Mouse (Mus musculus) liver, embryonic 14.5 days (tissue): Measurements from ENCODE around the gene Gm45062. TPM values are rescaled to one million over a fixed set of nuclear protein-coding genes. Genes with fewer than 3 reads are reported as not detected.

ENCODE experiments used
- ATAC-seq: fragments of 200-750 bp; cut with Nextera tagmentation; 2 replicates; pipeline ENCODE4 v1.8.0; 2017; ENCODE audit warnings: moderate number of reproducible peaks, mild to moderate bottlenecking, moderate library complexity; ENCODE audit not compliant: insufficient read depth
- DNase-seq, 3 experiments: peaks; one replicate each; pipeline ENCODE4 v3.0.0-alpha.2; 2012 to 2013; ENCODE audit warnings: low read depth in 3 of 3, low spot score in 3 of 3
- H3K27ac ChIP-seq: fragments of 300-500 bp; sonication (generic); 2 replicates; pipeline ENCODE4 v1.5.1; 2014; ENCODE audit warnings: moderate library complexity, mild to moderate bottlenecking, control low read depth, inconsistent platforms
- H3K27me3 ChIP-seq: fragments of 300-500 bp; sonication (generic); 2 replicates; pipeline ENCODE4 v1.6.1; 2014; ENCODE audit warnings: mild to moderate bottlenecking, low read length, moderate library complexity; ENCODE audit not compliant: control insufficient read depth, insufficient read depth
- H3K36me3 ChIP-seq: fragments of 300-500 bp; sonication (generic); replicated peaks from 2 replicates; pipeline ENCODE4 v1.6.1; 2014; ENCODE audit warnings: low read depth; ENCODE audit not compliant: control insufficient read depth, insufficient read depth
- H3K4me1 ChIP-seq, 2 experiments: fragments of 200-500 bp in 1 of 2; fragments of 300-500 bp in 1 of 2; sonication (generic) in 1 of 2; replicated peaks; 2 replicates each; pipeline ENCODE4 v1.6.1; 2012 to 2014; ENCODE audit warnings: antibody characterized with exemption in 1 of 2, inconsistent platforms in 1 of 2, low read length in 1 of 2; ENCODE audit not compliant: control insufficient read depth in 2 of 2, insufficient read depth in 2 of 2
- H3K4me2 ChIP-seq: fragments of 300-500 bp; sonication (generic); 2 replicates; pipeline ENCODE4 v1.6.1; 2014; ENCODE audit warnings: low read depth, mild to moderate bottlenecking, control low read depth, moderate library complexity
- H3K4me3 ChIP-seq, 2 experiments: fragments of 200-500 bp in 1 of 2; fragments of 300-500 bp in 1 of 2; sonication (generic) in 1 of 2; 2 replicates each; pipeline ENCODE4 v1.5.1; 2012 to 2014; ENCODE audit warnings: low read depth in 2 of 2, low read length in 2 of 2, mild to moderate bottlenecking in 2 of 2, control low read depth in 1 of 2, inconsistent platforms in 1 of 2, moderate library complexity in 1 of 2; ENCODE audit not compliant: insufficient read depth in 1 of 2
- H3K9ac ChIP-seq: fragments of 300-500 bp; sonication (generic); replicated peaks from 2 replicates; pipeline ENCODE4 v1.6.1; 2014; ENCODE audit warnings: mild to moderate bottlenecking, control low read depth, moderate library complexity
- H3K9me3 ChIP-seq: fragments of 300-500 bp; sonication (generic); 2 replicates; pipeline ENCODE4 v1.6.1; 2016; ENCODE audit warnings: low read length, mixed read lengths; ENCODE audit not compliant: control insufficient read depth
- CTCF ChIP-seq: IDR thresholded peaks from 2 replicates; pipeline ENCODE4 v1.5.1; 2016; ENCODE audit warnings: antibody characterized with exemption, low read depth, control low read depth
- EP300 ChIP-seq: IDR thresholded peaks from 2 replicates; pipeline ENCODE4 v1.6.1; 2016; ENCODE audit warnings: antibody characterized with exemption, low read depth
- WGBS: fragments of 180-500 bp; shearing (Covaris S2); extraction: QIAGEN DNeasy Blood & Tissue Kit; methylation state at CpG from one replicate; pipeline ENCODE4 v1.1.7; 2014; ENCODE audit not compliant: insufficient replicate concordance; 5-methylcytosine and 5-hydroxymethylcytosine counted together
- polyA plus RNA-seq, 2 experiments: library from polyadenylated mRNA; depleted of rRNA in 1 of 2; stranded (reverse) in 1 of 2; unstranded in 1 of 2; fragments of >200 nt; fragmentation: Nextera tagmentation in 1 of 2; extraction: Ambion mirVana in 1 of 2; gene quantifications; 2 replicates each; pipeline versions ENCODE4 v1.2.1 to v1.2.3; 2012 to 2014

Gene Gm45062
- polyA plus RNA-seq, 2 experiments = 0.86 to 1.9 TPM

GRCm38 (mm10) chr6:8373851-8374250, 114.6 kb downstream of the Gm45062 start:
- H3K36me3 ChIP-seq = no peaks in the 10 kb centered on the region
- 79% methylated on average over 8 of the region's 8 CpGs for WGBS
- no peak for DNase-seq
- no peak overlapping the region for H3K27ac ChIP-seq
- no peak overlapping the region for H3K4me3 ChIP-seq
- H3K9ac ChIP-seq = no peak overlapping the region
- ATAC-seq = no peak
- H3K27me3 ChIP-seq = no peaks in the 10 kb centered on the region
- no peaks in the 10 kb centered on the region for H3K4me1 ChIP-seq
- H3K4me2 ChIP-seq = no peak overlapping the region
- no peaks in the 10 kb centered on the region for H3K9me3 ChIP-seq
- no peak for TF ChIP-seq EP300
- TF ChIP-seq CTCF = no peak

- TF ChIP-seq EP300 = no peak
- TF ChIP-seq CTCF = no peak
- no peak for ATAC-seq
- WGBS = 84% methylated on average over 6 of the region's 6 CpGs
Measured at GRCm38 (mm10) chr6:8374290-8374689, 115.0 kb downstream of the Gm45062 start.

GRCm38 (mm10) chr6:8374712-8375111, 115.5 kb downstream of the Gm45062 start:
- DNase-seq (no peak), ATAC-seq (no peak)
- no peaks in the 10 kb centered on the region for H3K4me1 ChIP-seq
- no peak overlapping the region for H3K27ac ChIP-seq
- no peaks in the 10 kb centered on the region for H3K36me3 ChIP-seq
- 69% methylated on average over 4 of the region's 4 CpGs for WGBS
- H3K4me2 ChIP-seq = no peak overlapping the region
- H3K9me3 ChIP-seq = no peaks in the 10 kb centered on the region
- TF ChIP-seq CTCF (no peak), EP300 (no peak)
- no peak overlapping the region for H3K4me3 ChIP-seq
- H3K27me3 ChIP-seq = no peaks in the 10 kb centered on the region
- no peak overlapping the region for H3K9ac ChIP-seq

More at GRCm38 (mm10) chr6:8374290-8374689, 115.0 kb downstream of the Gm45062 start:
- Histone ChIP-seq H3K27ac (no peak overlapping the region), H3K9ac (no peak overlapping the region), H3K4me1 (no peaks in the 10 kb centered on the region), H3K4me2 (no peak overlapping the region), H3K27me3 (no peaks in the 10 kb centered on the region), H3K9me3 (no peaks in the 10 kb centered on the region), H3K4me3 (no peak overlapping the region), H3K36me3 (no peaks in the 10 kb centered on the region)
- no peak for DNase-seq

- 0 out of 2 replicates have a peak, but pooled peaks have one; percentile 21 for ATAC-seq
- no peak for TF ChIP-seq CTCF
- no peak for TF ChIP-seq EP300
- no peak overlapping the region for H3K4me2 ChIP-seq
- no peak overlapping the region for H3K9ac ChIP-seq
- DNase-seq = no peak
- 78% methylated on average over 5 of the region's 5 CpGs for WGBS
- no peaks in the 10 kb centered on the region for H3K4me1 ChIP-seq
- no peak overlapping the region for H3K27ac ChIP-seq
- no peak overlapping the region for H3K4me3 ChIP-seq
- H3K9me3 ChIP-seq = no peaks in the 10 kb centered on the region
- H3K27me3 ChIP-seq = no peaks in the 10 kb centered on the region
- H3K36me3 ChIP-seq = no peaks in the 10 kb centered on the region
Measured at GRCm38 (mm10) chr6:8376351-8376750, 117.1 kb downstream of the Gm45062 start.

- Histone ChIP-seq H3K4me1 (no peaks in the 10 kb centered on the region), H3K27ac (no peak overlapping the region), H3K36me3 (no peaks in the 10 kb centered on the region), H3K4me3 (no peak overlapping the region), H3K9me3 (no peaks in the 10 kb centered on the region), H3K27me3 (no peaks in the 10 kb centered on the region), H3K9ac (no peak overlapping the region), H3K4me2 (no peak overlapping the region)
- ATAC-seq (no peak), DNase-seq (no peak)
- TF ChIP-seq CTCF (no peak), EP300 (no peak)
- WGBS = 46% methylated on average over 8 of the region's 8 CpGs
Measured at GRCm38 (mm10) chr6:8377667-8378066, 118.4 kb downstream of the Gm45062 start.
